Mouse (Mus musculus) ES-E14 (cell line): Measurements from ENCODE around the gene Hpgd.

ENCODE experiments used
- CHD2 ChIP-seq: IDR thresholded peaks from 2 replicates; pipeline ENCODE4 v1.6.1; 2014; ENCODE audit warnings: mild to moderate bottlenecking, low read depth, low read length, inconsistent platforms
- MAFK ChIP-seq: IDR thresholded peaks from 2 replicates; pipeline ENCODE4 v1.6.1; 2014; ENCODE audit warnings: mild to moderate bottlenecking, low read depth, low read length, inconsistent platforms; ENCODE audit not compliant: insufficient read depth

DNA sequence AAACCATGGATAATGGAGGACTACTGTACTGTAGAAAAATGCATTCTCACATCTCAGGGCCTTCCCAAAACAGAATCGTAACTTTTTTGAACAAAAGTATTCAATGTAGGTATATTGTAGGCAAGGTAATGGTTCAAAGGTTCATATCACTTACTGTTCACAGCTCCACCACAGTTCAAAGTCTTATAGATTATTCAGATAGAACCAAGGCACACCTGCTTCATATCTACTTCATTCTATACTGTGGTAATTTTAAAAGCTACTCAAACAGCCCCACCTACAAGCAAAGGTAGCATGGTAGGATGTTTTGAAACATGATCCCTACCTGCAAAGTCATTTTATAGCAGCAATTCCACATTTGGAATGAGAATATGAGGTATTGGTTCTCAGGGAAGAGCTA lies 28.9 kb downstream of the Hpgd start:
- TF ChIP-seq MAFK (no peak), CHD2 (no peak)
